Mouse (Mus musculus) thymus, postnatal 10 days (tissue): ENCODE results near the gene Irgm2.

Source experiments
- DNase-seq, 2 experiments: peaks; one replicate each; pipeline ENCODE4 v3.0.0; 2021; ENCODE audit warnings: low spot score in 2 of 2

Irgm2 gene

DNA sequence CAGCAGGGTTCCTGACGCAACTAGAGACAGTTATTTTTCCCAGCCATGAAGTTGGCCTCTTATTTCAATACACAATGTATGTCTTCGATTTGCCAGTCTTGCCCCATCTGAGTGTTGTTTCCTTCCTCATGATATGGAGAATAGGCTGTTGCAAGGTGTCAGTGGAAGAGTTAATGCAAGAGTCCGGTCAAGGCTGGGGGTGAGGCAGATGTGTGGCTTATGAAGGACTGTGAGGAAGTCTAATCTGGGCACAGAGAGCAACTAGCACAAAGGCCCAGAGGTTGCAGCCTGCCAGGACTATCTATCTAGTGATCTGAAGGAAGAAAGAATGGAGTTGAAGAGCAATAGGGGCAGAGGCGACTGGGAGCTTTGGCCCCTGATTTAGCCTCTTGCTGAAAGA is 60.7 kb downstream of the Irgm2 start:
- DNase-seq = no peak

DNA sequence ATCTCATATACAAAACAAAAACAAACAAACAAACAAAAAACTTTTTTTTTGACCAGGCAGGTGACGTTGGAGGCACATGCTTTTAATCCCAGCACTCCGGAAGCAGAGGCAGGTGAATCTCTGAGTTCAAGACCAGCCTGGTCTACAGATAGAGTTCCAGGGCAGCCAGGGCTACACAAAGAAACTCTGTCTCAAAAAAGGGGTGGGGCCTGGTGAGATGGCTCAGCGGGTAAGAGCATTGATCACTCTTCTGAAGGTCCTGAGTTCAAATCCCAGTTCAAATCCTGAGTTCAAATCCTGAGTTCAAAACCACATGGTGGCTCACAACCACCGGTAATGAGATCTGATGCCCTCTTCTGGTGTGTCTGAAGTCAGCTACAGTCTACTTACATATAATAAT is 62.4 kb downstream of the Irgm2 start:
- no peak for DNase-seq

DNA sequence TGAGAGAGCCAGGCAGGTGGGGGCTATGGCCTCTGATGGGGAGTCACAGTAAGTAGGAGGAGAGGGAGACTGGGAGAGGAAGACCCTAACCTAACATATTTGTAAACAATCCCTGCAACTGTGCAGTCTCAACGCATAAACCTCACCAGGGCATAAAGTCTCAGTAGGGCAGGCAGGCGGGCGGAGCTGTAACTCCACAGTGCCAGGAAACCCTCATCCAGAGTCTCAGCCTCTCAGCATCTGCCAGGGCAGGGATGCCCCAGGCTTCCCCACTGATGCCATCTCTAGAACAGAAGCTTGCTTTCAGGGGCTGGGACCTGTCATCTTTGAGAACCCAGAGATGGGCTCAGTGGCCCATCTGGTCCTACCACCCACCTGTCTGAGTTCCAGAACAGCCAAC is 62.9 kb downstream of the Irgm2 start:
- DNase-seq = no peak

DNA sequence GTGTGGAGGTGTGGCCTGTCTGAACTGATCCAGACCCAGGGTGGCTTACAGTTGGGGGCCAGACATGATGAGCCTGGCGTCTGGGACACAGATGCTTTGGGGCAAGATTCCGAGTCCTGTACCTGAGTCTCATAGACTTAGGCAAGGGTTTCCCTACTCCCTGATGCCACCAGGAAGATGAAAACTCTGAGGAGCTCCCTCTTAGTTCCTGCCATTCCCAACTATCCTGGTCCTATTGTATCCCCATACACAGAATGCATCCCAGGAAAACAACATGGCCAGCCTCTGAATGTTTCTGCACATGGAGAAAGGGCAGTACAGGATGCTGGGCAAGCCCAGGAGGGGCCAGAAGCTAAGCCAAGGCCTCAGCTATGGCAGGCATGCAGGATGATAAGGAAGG is 64.1 kb downstream of the Irgm2 start:
- no peak for DNase-seq

DNA sequence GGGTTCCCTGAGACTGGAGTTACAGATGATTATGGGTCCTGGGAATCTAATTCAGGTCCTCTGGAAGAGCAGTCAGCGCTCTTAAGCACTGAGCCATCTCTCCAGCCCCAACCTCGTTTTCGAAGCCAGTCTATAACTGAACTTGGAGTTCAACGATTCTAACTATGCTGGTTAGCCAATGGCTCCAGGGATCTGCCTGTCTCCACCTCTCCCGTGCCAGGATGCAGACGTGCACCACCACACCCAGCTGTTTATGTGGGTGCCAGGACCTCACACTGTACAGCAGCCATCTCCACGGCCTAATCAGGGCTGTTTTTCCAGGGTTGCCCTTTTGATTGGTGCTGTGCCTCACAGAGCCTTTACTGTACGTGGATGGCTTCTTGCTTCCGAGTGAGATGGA is 65.1 kb downstream of the Irgm2 start:
- no peak for DNase-seq

- no peak for DNase-seq
Measured at GRCm38 (mm10) chr11:58268285-58268684, 68.9 kb downstream of the Irgm2 start.
